8 mouse cellular contexts compared by ENCODE assay signal in genomic region chr2:92058469-92058868, GRCm38 (mm10). TPM values are rescaled to one million over a fixed set of nuclear protein-coding genes. Genes with fewer than 3 reads are reported as not detected.
A peak's percentile ranks its signal among the peaks of the same experiment; 100 is the strongest.
DNase-seq lines count a peak whose midpoint lies in the region; ATAC-seq and TF ChIP-seq lines count a peak whose summit lies in the region.

No protein-coding gene starts in this region.

- H3K27ac ChIP-seq in forebrain, embryonic 13.5 days: no peak overlapping the region
- no peak overlapping the region for H3K27ac ChIP-seq in liver, embryonic 15.5 days (replicated peaks)
- 0 out of 2 replicates have a peak overlapping the region, but pooled peaks have one; percentile 8 for H3K27ac ChIP-seq in neural tube, embryonic 11.5 days (ENCODE audit: low read depth, low read length)
- H3K27ac ChIP-seq in stomach, embryonic 16.5 days (ENCODE audit: low read length): no peak overlapping the region

- no peaks in the 10 kb centered on the region for H3K9me3 ChIP-seq in E14TG2a.4 (ENCODE audit: low read length)
- no peaks in the 10 kb centered on the region for H3K9me3 ChIP-seq in forebrain, embryonic 13.5 days (replicated peaks)
- H3K9me3 ChIP-seq in liver, embryonic 15.5 days (replicated peaks): no peaks in the 10 kb centered on the region
- no peaks in the 10 kb centered on the region for H3K9me3 ChIP-seq in neural tube, embryonic 11.5 days (ENCODE audit: control insufficient read depth, low read length)
- H3K9me3 ChIP-seq in stomach, embryonic 16.5 days (replicated peaks; ENCODE audit: control insufficient read depth, low read length): no peaks in the 10 kb centered on the region

- peak overlapping the region; percentile 98 for H3K4me2 ChIP-seq in forebrain, embryonic 13.5 days
- peak overlapping the region; percentile 82 for H3K4me2 ChIP-seq in liver, embryonic 15.5 days
- H3K4me2 ChIP-seq in neural tube, embryonic 11.5 days (ENCODE audit: low read depth): peak overlapping the region; percentile 98
- H3K4me2 ChIP-seq in stomach, embryonic 16.5 days (ENCODE audit: low read depth, low read length): peak overlapping the region; percentile 99

- intact Hi-C loops in heart, postnatal 10 days (cut with DNase I): loop anchor here (1.0 to 5.0 kb wide), 6 partner anchors 34 to 131 kb away; partner anchors contain the start of genes Chrm4 and Creb3l1

- no peaks in the 10 kb centered on the region for H3K36me3 ChIP-seq in E14TG2a.4 (ENCODE audit: insufficient read depth, low read length)
- no peaks in the 10 kb centered on the region for H3K36me3 ChIP-seq in forebrain, embryonic 13.5 days (ENCODE audit: poor library complexity, severe bottlenecking)
- H3K36me3 ChIP-seq in liver, embryonic 15.5 days (replicated peaks): no peaks in the 10 kb centered on the region
- H3K36me3 ChIP-seq in neural tube, embryonic 11.5 days (ENCODE audit: control insufficient read depth, insufficient read depth, low read length): no peaks in the 10 kb centered on the region
- no peaks in the 10 kb centered on the region for H3K36me3 ChIP-seq in stomach, embryonic 16.5 days (ENCODE audit: control insufficient read depth, insufficient read depth, low read length)

- peaks cover 48% of the 10 kb centered on the region for H3K4me1 ChIP-seq in E14TG2a.4 (replicated peaks; ENCODE audit: low read depth, low read length)
- peaks cover 33% of the 10 kb centered on the region for H3K4me1 ChIP-seq in forebrain, embryonic 13.5 days
- peaks cover 28% of the 10 kb centered on the region for H3K4me1 ChIP-seq in liver, embryonic 15.5 days (replicated peaks)
- H3K4me1 ChIP-seq in neural tube, embryonic 11.5 days (ENCODE audit: control insufficient read depth, insufficient read depth, low read length): peaks cover 10% of the 10 kb centered on the region; the same call in 1 of the 2 replicates
- peaks cover 18% of the 10 kb centered on the region for H3K4me1 ChIP-seq in stomach, embryonic 16.5 days (ENCODE audit: control insufficient read depth, insufficient read depth, low read length)

- ATAC-seq in forebrain, embryonic 13.5 days: peak; percentile 63
- no peak for ATAC-seq in liver, embryonic 15.5 days (ENCODE audit: insufficient read depth)
- ATAC-seq in neural tube, embryonic 11.5 days (ENCODE audit: insufficient read depth, low FRiP score, low TSS enrichment): peak; percentile 15; the same call in 1 of the 2 replicates
- ATAC-seq in stomach, embryonic 16.5 days (ENCODE audit: insufficient read depth, low FRiP score): peak; percentile 65

- peak; percentile 65 for DNase-seq in c-Kit-positive CD71-positive TER-119-positive erythroid progenitor cells, embryonic 14.5 days (ENCODE audit: low spot score)
- peak; percentile 95 to 97 for DNase-seq in heart, postnatal 10 days
- peak; percentile 95 for DNase-seq in kidney, postnatal 4 days
- peak; percentile 94 for DNase-seq in neural tube, embryonic 11.5 days (ENCODE audit: low spot score)

- peak overlapping the region; percentile 76 for H3K9ac ChIP-seq in forebrain, embryonic 13.5 days
- no peak overlapping the region for H3K9ac ChIP-seq in liver, embryonic 15.5 days
- H3K9ac ChIP-seq in neural tube, embryonic 11.5 days (ENCODE audit: low read length): peak overlapping the region; percentile 54
- H3K9ac ChIP-seq in stomach, embryonic 16.5 days (ENCODE audit: low read length): peak overlapping the region; percentile 68

- peaks cover 84% of the 10 kb centered on the region for H3K27me3 ChIP-seq in E14TG2a.4 (ENCODE audit: insufficient read depth, low read length)
- peaks cover 48% of the 10 kb centered on the region for H3K27me3 ChIP-seq in forebrain, embryonic 13.5 days
- peaks cover 94% of the 10 kb centered on the region for H3K27me3 ChIP-seq in liver, embryonic 15.5 days
- H3K27me3 ChIP-seq in neural tube, embryonic 11.5 days (ENCODE audit: control insufficient read depth, insufficient read depth, low read length): peaks cover 27% of the 10 kb centered on the region
- H3K27me3 ChIP-seq in stomach, embryonic 16.5 days (ENCODE audit: control insufficient read depth, insufficient read depth, low read length): peaks cover 13% of the 10 kb centered on the region

- under 1% methylated on average over 29 of the region's 29 CpGs for WGBS in forebrain, embryonic 13.5 days
- WGBS in liver, embryonic 15.5 days (ENCODE audit: insufficient replicate concordance): under 1% methylated on average over 29 of the region's 29 CpGs
- under 1% methylated on average over 29 of the region's 29 CpGs for WGBS in neural tube, embryonic 11.5 days
- under 1% methylated on average over 29 of the region's 29 CpGs for WGBS in stomach, embryonic 16.5 days

- peak; percentile 81 for TF ChIP-seq CTCF in E14TG2a.4 (conservative IDR thresholded peaks at IDR 0.05; ENCODE audit: low read length)

- peak overlapping the region; percentile 85 for H3K4me3 ChIP-seq in E14TG2a.4 (replicated peaks; ENCODE audit: low read length)
- H3K4me3 ChIP-seq in forebrain, embryonic 13.5 days: peak overlapping the region; percentile 61
- H3K4me3 ChIP-seq in liver, embryonic 15.5 days (replicated peaks): peak overlapping the region; percentile 54
- H3K4me3 ChIP-seq in neural tube, embryonic 11.5 days (ENCODE audit: low read depth, low read length): peak overlapping the region; percentile 57
- H3K4me3 ChIP-seq in stomach, embryonic 16.5 days (replicated peaks; ENCODE audit: low read length): peak overlapping the region; percentile 69

RNA-seq across cellular contexts. Expression of gene Creb3l1, which starts 34.2 kb away (rescaled TPM):
- 0.52 and 0.71 TPM in 2 replicates for polyA plus RNA-seq in forebrain, embryonic 13.5 days (2015; fragmentation: Nextera tagmentation; extraction: Ambion mirVana)
- total RNA-seq in heart, postnatal 10 days (2021): 10 to 100 TPM; 15.6 to 16.0 TPM
- 1.1 and 1.3 TPM in 2 replicates for polyA plus RNA-seq in liver, embryonic 15.5 days (2015; fragmentation: Nextera tagmentation; extraction: Ambion mirVana)
- polyA plus RNA-seq in neural tube, embryonic 11.5 days (2014; fragmentation: Nextera tagmentation; extraction: Ambion mirVana): 1.6 and 2.0 TPM in 2 replicates
- 21.7 and 24.5 TPM in 2 replicates for polyA plus RNA-seq in stomach, embryonic 16.5 days (2015; fragmentation: Nextera tagmentation; extraction: Ambion mirVana)

RNA-seq across cellular contexts. Expression of gene Phf21a, which starts 34.4 kb away (rescaled TPM):
- 43.7 and 44.2 TPM in 2 replicates for polyA plus RNA-seq in forebrain, embryonic 13.5 days (2015; fragmentation: Nextera tagmentation; extraction: Ambion mirVana)
- total RNA-seq in heart, postnatal 10 days (2021): 10 to 100 TPM; 31.3 to 42.1 TPM
- 2.6 and 3.2 TPM in 2 replicates for polyA plus RNA-seq in liver, embryonic 15.5 days (2015; fragmentation: Nextera tagmentation; extraction: Ambion mirVana)
- polyA plus RNA-seq in neural tube, embryonic 11.5 days (2014; fragmentation: Nextera tagmentation; extraction: Ambion mirVana): 32.1 and 34.1 TPM in 2 replicates
- 21.2 and 23.8 TPM in 2 replicates for polyA plus RNA-seq in stomach, embryonic 16.5 days (2015; fragmentation: Nextera tagmentation; extraction: Ambion mirVana)
